Mouse (Mus musculus): ENCODE measurements around the gene Tmem213. TPM values are rescaled to one million over a fixed set of nuclear protein-coding genes. Genes with fewer than 3 reads are reported as not detected.

Gene Tmem213
- total RNA-seq (2021) = not detected

GRCm38 (mm10) chr6:38109160-38109795 lies at the start of gene Tmem213:
Gene Tmem213 (plus strand): TSS chr6:38109255.
- DNase-seq (ENCODE audit: extremely low spot score in 1 of 2, low spot score in 2 of 2) = no peak
- intact Hi-C loops (cut with DNase I) = no loop called here

- intact Hi-C loops (cut with DNase I) = loop anchor here (5.0 to 10.0 kb wide), 2 partner anchors 470 to 597 kb away; no protein-coding TSS in a partner anchor
- DNase-seq (ENCODE audit: extremely low spot score in 1 of 2, low spot score in 2 of 2) = no peak
Observed at GRCm38 (mm10) chr6:38064621-38065020, 44.4 kb upstream of the Tmem213 start.

GRCm38 (mm10) chr6:38065122-38065500 lies 43.9 kb upstream of the Tmem213 start:
- intact Hi-C loops (cut with DNase I) = loop anchor here (5.0 to 10.0 kb wide), 2 partner anchors 470 to 598 kb away; no protein-coding TSS in a partner anchor
- DNase-seq (ENCODE audit: extremely low spot score in 1 of 2, low spot score in 2 of 2) = peak; percentile 54 to 70

DNA sequence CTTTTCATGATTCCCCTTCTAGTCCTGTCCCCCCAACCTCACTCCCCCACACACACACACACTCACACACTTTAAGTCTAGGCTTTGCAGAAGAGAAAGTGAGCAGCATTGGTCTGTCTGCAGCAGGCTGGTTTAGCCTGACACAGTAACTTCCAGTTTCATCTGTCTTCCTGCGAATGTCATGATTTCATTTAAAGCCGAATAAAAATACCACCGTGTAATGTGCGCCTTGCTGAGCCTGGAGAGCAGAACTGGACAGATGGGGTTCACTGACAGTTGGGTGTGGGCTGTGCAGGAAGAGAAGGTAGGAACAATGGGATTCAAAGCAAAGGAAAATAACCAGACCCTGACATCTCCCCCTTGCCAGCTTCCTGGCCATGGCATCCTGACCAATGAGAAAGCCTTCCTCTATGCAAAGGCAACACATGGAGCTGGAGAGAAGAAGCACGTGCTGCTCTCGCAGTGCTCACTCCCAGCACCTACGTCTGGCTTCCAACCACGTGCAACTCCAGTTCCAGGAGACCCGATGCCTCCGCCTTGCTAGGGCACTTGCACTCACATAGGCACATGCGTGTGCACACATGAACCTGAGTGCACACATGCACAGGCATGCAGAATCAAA lies 43.4 kb upstream of the Tmem213 start:
- peak; percentile 35 to 49 for DNase-seq (ENCODE audit: extremely low spot score in 1 of 2, low spot score in 2 of 2)
- intact Hi-C loops (cut with DNase I) = loop anchor here (2.0 to 10.0 kb wide), 3 partner anchors 59 to 598 kb away; no protein-coding TSS in a partner anchor

DNA sequence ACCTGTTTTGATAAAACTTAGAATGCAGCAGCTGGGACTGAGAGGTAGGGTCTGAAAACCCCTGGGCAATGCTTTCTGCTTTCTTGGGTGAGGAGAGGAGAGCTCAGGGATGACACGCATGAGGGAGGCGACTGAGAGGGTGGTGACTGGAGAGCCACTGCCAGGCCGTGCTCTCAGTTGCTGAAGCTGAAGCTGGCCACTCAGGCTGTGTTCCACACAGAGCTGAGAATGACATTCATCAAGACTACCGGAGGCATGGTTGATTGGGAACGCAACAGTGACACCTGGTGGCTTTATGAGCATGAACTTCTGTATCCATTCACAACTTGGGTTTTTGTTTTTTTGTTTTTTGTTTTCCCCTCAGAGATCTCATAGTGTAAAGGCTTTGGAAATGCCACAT lies 42.8 kb upstream of the Tmem213 start:
- peak; percentile 62 to 66 for DNase-seq (ENCODE audit: extremely low spot score in 1 of 2, low spot score in 2 of 2)
- intact Hi-C loops (cut with DNase I) = loop anchor here (2.0 to 10.0 kb wide), 3 partner anchors 59 to 599 kb away; no protein-coding TSS in a partner anchor

- intact Hi-C loops (cut with DNase I) = no loop called here
Observed at GRCm38 (mm10) chr6:38071256-38071655, 37.8 kb upstream of the Tmem213 start.

DNA sequence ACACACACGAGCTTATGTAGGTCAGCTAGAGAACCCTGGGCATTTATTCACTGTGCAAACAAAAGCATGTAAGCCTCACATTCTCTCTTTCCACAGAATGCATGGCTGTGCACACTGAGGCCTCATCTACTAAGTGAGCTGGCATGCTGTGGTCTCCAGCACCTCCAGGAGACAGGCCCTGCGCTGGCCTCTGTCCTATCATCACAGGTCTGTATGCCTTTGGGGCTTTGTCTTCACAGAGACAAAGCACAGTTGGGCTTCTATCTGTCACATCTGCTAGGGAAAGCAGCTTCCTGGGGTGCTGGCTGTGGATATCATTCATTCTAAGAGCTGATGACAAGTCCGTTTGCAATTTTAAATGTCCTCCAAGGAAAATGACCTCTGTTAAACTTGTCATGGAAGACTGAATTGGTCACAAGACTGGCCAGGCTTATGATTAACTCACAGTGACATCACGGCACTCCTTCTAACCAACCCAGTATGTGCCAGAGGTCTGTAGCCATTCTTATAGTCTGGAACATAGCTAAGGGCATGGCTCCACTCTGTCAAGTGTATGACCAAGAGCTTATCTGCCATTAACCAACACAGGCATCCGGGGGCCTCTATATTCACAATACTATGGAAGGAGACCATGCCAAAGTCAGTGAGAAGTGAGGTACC lies 36.8 kb upstream of the Tmem213 start:
- intact Hi-C loops (cut with DNase I) = no loop called here
- DNase-seq (ENCODE audit: extremely low spot score in 1 of 2, low spot score in 2 of 2) = no peak

More at GRCm38 (mm10) chr6:38071256-38071655, 37.8 kb upstream of the Tmem213 start:
- no peak for DNase-seq (ENCODE audit: extremely low spot score in 1 of 2, low spot score in 2 of 2)

DNA sequence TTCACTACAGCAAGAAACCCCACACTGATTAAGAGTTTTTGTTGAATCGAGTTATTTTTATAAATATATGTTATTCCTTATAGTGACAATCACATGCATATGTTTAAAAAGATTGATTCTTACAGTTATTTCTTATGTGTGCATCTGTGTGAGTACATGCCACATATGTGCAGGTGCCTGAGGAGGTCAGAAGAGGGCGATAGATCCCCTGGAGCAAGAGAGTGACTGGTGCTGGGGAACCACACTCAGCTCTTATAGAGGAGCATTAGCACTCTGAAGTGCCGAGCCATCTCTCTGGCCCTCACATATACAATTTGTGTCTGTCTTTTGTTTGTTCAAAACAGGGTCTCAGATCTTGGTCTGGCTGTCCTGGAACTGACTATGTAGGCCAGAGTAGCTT lies 35.5 kb upstream of the Tmem213 start:
- intact Hi-C loops (cut with DNase I) = no loop called here

DNA sequence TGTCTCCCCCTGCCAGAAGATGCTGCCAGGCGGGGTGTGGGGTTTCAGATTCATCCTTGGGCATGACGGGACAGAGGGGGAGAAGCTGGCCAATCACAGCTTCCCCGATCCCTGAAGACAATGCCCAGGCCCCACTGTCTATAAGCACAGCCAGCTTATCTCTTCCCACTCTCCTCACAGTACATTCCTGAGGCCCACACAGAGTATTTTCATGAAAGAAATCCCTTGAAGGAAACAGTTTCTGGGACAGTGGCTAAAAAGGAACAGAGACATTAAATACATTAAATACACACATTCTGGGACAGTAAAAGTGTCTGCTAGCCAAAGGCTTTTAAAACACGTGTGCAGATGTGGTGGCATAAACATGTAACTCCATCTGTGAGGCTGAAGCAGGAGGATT lies 28.7 kb upstream of the Tmem213 start:
- intact Hi-C loops (cut with DNase I) = no loop called here
- DNase-seq (ENCODE audit: extremely low spot score in 1 of 2, low spot score in 2 of 2) = no peak

More for the DNA sequence above, 35.5 kb upstream of the Tmem213 start:
- DNase-seq (ENCODE audit: extremely low spot score in 1 of 2, low spot score in 2 of 2) = no peak

DNA sequence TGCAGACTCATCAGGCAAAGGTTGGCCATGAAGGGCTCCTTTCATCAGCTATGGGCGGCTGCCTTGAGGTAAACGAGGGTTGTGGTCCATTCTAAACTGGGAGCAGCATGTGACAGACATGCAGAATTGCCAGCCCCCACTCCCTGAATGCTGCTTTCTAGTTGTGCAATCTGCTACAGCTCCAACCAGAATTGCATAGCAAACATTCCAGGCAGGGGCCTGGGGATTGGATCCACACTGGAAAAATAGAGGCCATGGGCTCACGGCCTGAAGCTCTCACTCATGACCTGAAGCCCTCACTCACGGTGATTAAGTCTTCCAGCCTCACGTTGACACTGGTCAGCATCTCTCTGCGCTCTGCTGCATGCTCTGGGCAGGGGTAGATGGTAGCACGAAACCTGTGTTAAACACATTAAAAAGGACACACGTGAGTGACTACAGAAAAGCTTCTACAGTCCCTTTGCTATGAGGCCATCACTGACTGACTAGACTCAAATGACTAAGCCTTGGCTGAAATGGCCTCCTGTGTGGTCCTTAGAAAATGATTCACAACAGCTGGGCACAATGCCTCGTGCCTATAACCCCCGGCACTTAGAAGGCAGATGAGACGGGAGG lies 27.2 kb upstream of the Tmem213 start:
- intact Hi-C loops (cut with DNase I) = no loop called here
- DNase-seq (ENCODE audit: extremely low spot score in 1 of 2, low spot score in 2 of 2) = no peak

GRCm38 (mm10) chr6:38083204-38083603 lies 25.9 kb upstream of the Tmem213 start:
- intact Hi-C loops (cut with DNase I) = no loop called here
- DNase-seq (ENCODE audit: extremely low spot score in 1 of 2, low spot score in 2 of 2) = no peak

GRCm38 (mm10) chr6:38087242-38088026 lies 21.6 kb upstream of the Tmem213 start:
- intact Hi-C loops (cut with DNase I) = no loop called here
- DNase-seq (ENCODE audit: extremely low spot score in 1 of 2, low spot score in 2 of 2) = no peak

GRCm38 (mm10) chr6:38092539-38092938 lies 16.5 kb upstream of the Tmem213 start:
- no peak for DNase-seq (ENCODE audit: extremely low spot score in 1 of 2, low spot score in 2 of 2)
- intact Hi-C loops (cut with DNase I) = no loop called here

- intact Hi-C loops (cut with DNase I) = no loop called here
- no peak for DNase-seq (ENCODE audit: extremely low spot score in 1 of 2, low spot score in 2 of 2)
Observed at GRCm38 (mm10) chr6:38094701-38095100, 14.4 kb upstream of the Tmem213 start.

DNA sequence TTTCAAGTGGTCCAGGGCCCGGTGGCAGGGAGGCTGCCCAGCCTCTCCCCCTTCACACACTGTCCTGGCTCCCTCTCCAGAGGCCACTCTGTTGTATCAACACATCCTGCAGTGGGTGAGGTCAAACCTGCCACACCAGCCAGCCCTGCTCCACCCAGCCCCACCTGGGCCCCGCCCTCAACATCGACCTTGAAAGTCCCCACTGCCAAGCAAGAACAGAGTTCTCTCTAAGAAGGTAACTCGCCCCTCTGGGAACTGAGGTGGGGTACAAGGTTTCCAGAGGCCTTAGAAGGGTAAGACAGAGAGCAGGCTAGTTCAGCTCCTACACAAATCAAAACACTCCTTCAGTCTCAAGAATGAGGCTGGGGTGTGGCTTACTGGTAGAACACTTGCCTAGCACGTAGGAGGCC lies 12.1 kb upstream of the Tmem213 start:
- no peak for DNase-seq (ENCODE audit: extremely low spot score in 1 of 2, low spot score in 2 of 2)
- intact Hi-C loops (cut with DNase I) = no loop called here

GRCm38 (mm10) chr6:38102216-38102795 lies 6.7 kb upstream of the Tmem213 start:
- DNase-seq (ENCODE audit: extremely low spot score in 1 of 2, low spot score in 2 of 2) = no peak
- intact Hi-C loops (cut with DNase I) = no loop called here

DNA sequence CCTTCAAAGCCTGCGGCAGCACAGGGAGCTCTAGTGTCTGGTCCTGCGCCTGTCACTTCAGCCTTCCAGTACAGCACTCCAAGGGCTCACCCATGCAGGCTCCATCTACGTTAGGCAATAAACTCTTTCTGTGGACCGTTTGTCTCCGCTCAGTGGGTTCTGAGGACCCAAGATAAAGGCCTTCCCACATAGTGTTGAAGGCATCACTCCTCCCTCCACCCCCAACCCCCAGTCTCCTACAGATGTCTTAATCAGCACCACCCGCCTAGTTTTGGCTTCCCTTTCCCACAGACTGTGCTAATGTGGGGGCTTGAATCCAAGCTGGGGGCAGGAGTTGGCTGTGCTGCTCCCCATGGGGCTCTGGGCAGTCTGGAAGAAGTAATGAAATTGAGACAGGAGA lies 5.3 kb upstream of the Tmem213 start:
- intact Hi-C loops (cut with DNase I) = no loop called here
- DNase-seq (ENCODE audit: extremely low spot score in 1 of 2, low spot score in 2 of 2) = no peak

DNA sequence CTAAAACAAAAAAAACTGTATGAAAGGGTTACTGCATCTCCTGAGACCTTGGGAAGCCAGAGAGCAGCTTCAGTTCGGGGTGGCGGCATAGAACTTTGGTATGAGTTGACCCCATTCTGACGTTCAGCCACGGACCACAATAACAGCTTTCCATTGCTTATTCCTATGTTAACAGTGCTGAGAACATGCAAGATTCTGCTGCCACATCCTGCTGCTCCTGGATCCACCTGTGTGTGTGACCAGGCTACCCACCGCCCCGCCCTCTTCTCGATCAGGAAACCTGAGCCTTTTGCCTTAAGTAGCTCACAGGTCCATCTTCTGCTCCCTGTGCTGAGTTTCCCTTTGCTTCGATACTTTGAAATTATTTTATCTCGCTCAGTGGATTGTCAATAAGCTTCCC lies 3.1 kb upstream of the Tmem213 start:
- intact Hi-C loops (cut with DNase I) = no loop called here

More for the DNA sequence above, 3.1 kb upstream of the Tmem213 start:
- DNase-seq (ENCODE audit: extremely low spot score in 1 of 2, low spot score in 2 of 2) = no peak
